Mouse (Mus musculus) cerebellum, adult 2 months (tissue): ENCODE measurements around the gene Cinp. TPM values are rescaled to one million over a fixed set of nuclear protein-coding genes. Genes with fewer than 3 reads are reported as not detected.

Source experiments
- DNase-seq, 2 experiments: peaks; one replicate each; pipeline ENCODE4 v3.0.0; 2021
- H3K27ac ChIP-seq: fragments of 200-500 bp; 2 replicates; pipeline ENCODE4 v1.5.1; 2012; ENCODE audit warnings: low read length, control low read depth, inconsistent platforms; ENCODE audit not compliant: insufficient read depth
- H3K27me3 ChIP-seq: fragments of 200-500 bp; 2 replicates; pipeline ENCODE4 v1.6.1; 2012; ENCODE audit warnings: inconsistent platforms, mild to moderate bottlenecking, low read length, moderate library complexity; ENCODE audit not compliant: control insufficient read depth, insufficient read depth
- H3K4me1 ChIP-seq: fragments of 200-500 bp; 2 replicates; pipeline ENCODE4 v1.6.1; 2011; ENCODE audit warnings: low read length; ENCODE audit not compliant: control insufficient read depth, insufficient read depth
- H3K4me3 ChIP-seq: fragments of 200-500 bp; replicated peaks from 2 replicates; pipeline ENCODE3; 2011; ENCODE audit warnings: mild to moderate bottlenecking, low read depth, low read length, control low read depth; ENCODE audit not compliant: insufficient read depth
- CTCF ChIP-seq: fragments of 200-500 bp; IDR thresholded peaks from 2 replicates; pipeline ENCODE4 v1.5.1; 2011; ENCODE audit warnings: low read depth, mild to moderate bottlenecking, control low read depth, low read length, moderate library complexity, borderline replicate concordance; ENCODE audit not compliant: insufficient read depth
- POLR2A ChIP-seq: fragments of 200-500 bp; IDR thresholded peaks from 2 replicates; pipeline ENCODE4 v1.6.1; 2011; ENCODE audit warnings: low read length, control low read depth, borderline replicate concordance; ENCODE audit not compliant: insufficient read depth
- WGBS: fragments of 180-500 bp; shearing (Covaris S2); methylation state at CpG from one replicate; pipeline ENCODE4 v1.1.7; 2018; 5-methylcytosine and 5-hydroxymethylcytosine counted together
- polyA plus RNA-seq: library from polyadenylated mRNA; depleted of rRNA; stranded (reverse); fragments of >200 nt; gene quantifications from 2 replicates; pipeline ENCODE4 v1.2.3, GENCODE M21; 2012; rRNA removed

Cinp gene
- 59.6 and 65.7 TPM in 2 replicates for polyA plus RNA-seq

- Histone ChIP-seq H3K4me3 (peak within 1 kb of the TSS; percentile 96), H3K27me3 (no peaks in the 10 kb centered on the region), H3K4me1 (no peaks in the 10 kb centered on the region; the same call in 1 of the 2 replicates), H3K27ac (peak within 1 kb of the TSS; percentile 67; the same call in 1 of the 2 replicates)
- under 1% methylated on average over 74 of the region's 74 CpGs for WGBS
- peak; percentile 96 to 99 for DNase-seq
- no peak for TF ChIP-seq CTCF
- peak; percentile 56; the same call in 1 of the 2 replicates for TF ChIP-seq POLR2A
Observed at GRCm38 (mm10) chr12:110889036-110890020, at the start of gene Cinp, which contains the start of gene Tecpr2. Gene Cinp (minus strand): TSS chr12:110889145. Gene Tecpr2 (plus strand): TSS chr12:110889264.

- H3K4me1 ChIP-seq, result peaks cover 11% of the 10 kb centered on the region
- no peak for DNase-seq
- no peaks in the 10 kb centered on the region for H3K27me3 ChIP-seq
- H3K4me3 ChIP-seq, result no peak overlapping the region
- WGBS, result 76% methylated on average over 5 of the region's 5 CpGs
- TF ChIP-seq CTCF, result no peak
- TF ChIP-seq POLR2A, result no peak
- no peak overlapping the region for H3K27ac ChIP-seq
Observed at GRCm38 (mm10) chr12:110937496-110937895, 48.6 kb upstream of the Cinp start.

GRCm38 (mm10) chr12:110935983-110936620, 47.2 kb upstream of the Cinp start:
- Histone ChIP-seq H3K27me3 (no peaks in the 10 kb centered on the region), H3K27ac (no peak overlapping the region), H3K4me1 (peaks cover 10% of the 10 kb centered on the region), H3K4me3 (no peak overlapping the region)
- WGBS, result 48% methylated on average over 9 of the region's 9 CpGs
- TF ChIP-seq POLR2A, result no peak
- TF ChIP-seq CTCF, result peak; percentile 99
- DNase-seq, result peak; percentile 92

- DNase-seq, result no peak
- peaks cover 5% of the 10 kb centered on the region; the same call in 1 of the 2 replicates for H3K4me1 ChIP-seq
- TF ChIP-seq POLR2A (no peak), CTCF (no peak)
- WGBS, result 69% methylated on average over 5 of the region's 5 CpGs
- no peak overlapping the region for H3K27ac ChIP-seq
- no peaks in the 10 kb centered on the region for H3K27me3 ChIP-seq
- H3K4me3 ChIP-seq, result no peak overlapping the region
Observed at GRCm38 (mm10) chr12:110932820-110933219, 43.9 kb upstream of the Cinp start.

GRCm38 (mm10) chr12:110921572-110921971, 32.6 kb upstream of the Cinp start:
- Histone ChIP-seq H3K27ac (no peak overlapping the region), H3K4me1 (no peaks in the 10 kb centered on the region), H3K27me3 (no peaks in the 10 kb centered on the region), H3K4me3 (no peak overlapping the region)
- no peak for DNase-seq
- TF ChIP-seq CTCF, result no peak
- 92% methylated on average over 5 of the region's 5 CpGs for WGBS

GRCm38 (mm10) chr12:110920254-110920653, 31.3 kb upstream of the Cinp start:
- no peak for TF ChIP-seq POLR2A
- TF ChIP-seq CTCF, result no peak

GRCm38 (mm10) chr12:110915761-110916160, 26.8 kb upstream of the Cinp start:
- WGBS, result 88% methylated on average over 9 of the region's 9 CpGs
- no peaks in the 10 kb centered on the region for H3K27me3 ChIP-seq
- no peak for DNase-seq
- H3K4me3 ChIP-seq, result no peak overlapping the region
- H3K4me1 ChIP-seq, result no peaks in the 10 kb centered on the region
- TF ChIP-seq POLR2A (no peak), CTCF (no peak)
- H3K27ac ChIP-seq, result no peak overlapping the region

More at GRCm38 (mm10) chr12:110920254-110920653, 31.3 kb upstream of the Cinp start:
- Histone ChIP-seq H3K27ac (no peak overlapping the region), H3K4me3 (no peak overlapping the region), H3K4me1 (no peaks in the 10 kb centered on the region), H3K27me3 (no peaks in the 10 kb centered on the region)
- no peak for DNase-seq
- 93% methylated on average over 4 of the region's 4 CpGs for WGBS
